Mouse (Mus musculus) testis, adult 2 months (tissue): ENCODE measurements around the gene Pitpnc1. TPM values are rescaled to one million over a fixed set of nuclear protein-coding genes. Genes with fewer than 3 reads are reported as not detected.

Experiments used
- H3K27ac ChIP-seq: fragments of 200-500 bp; 2 replicates; pipeline ENCODE4 v1.5.1; 2012; ENCODE audit warnings: low read depth, low read length; ENCODE audit not compliant: control insufficient read depth, insufficient read depth
- H3K27me3 ChIP-seq: fragments of 200-500 bp; 2 replicates; pipeline ENCODE4 v1.6.1; 2012; ENCODE audit warnings: mild to moderate bottlenecking, low read length, moderate library complexity; ENCODE audit not compliant: control insufficient read depth, insufficient read depth
- H3K36me3 ChIP-seq: fragments of 200-500 bp; 2 replicates; pipeline ENCODE4 v1.6.1; 2012; ENCODE audit warnings: mild to moderate bottlenecking, low read length; ENCODE audit not compliant: control insufficient read depth, insufficient read depth
- H3K4me1 ChIP-seq: fragments of 200-500 bp; 2 replicates; pipeline ENCODE4 v1.6.1; 2012; ENCODE audit warnings: low read length; ENCODE audit not compliant: control insufficient read depth, insufficient read depth
- H3K4me3 ChIP-seq: fragments of 200-500 bp; 2 replicates; pipeline ENCODE4 v1.5.1; 2012; ENCODE audit warnings: low read depth, mild to moderate bottlenecking, low read length, moderate library complexity, mixed read lengths; ENCODE audit not compliant: control insufficient read depth
- CTCF ChIP-seq: fragments of 200-500 bp; IDR thresholded peaks from 2 replicates; pipeline ENCODE4 v1.5.1; 2012; ENCODE audit warnings: low read depth, mild to moderate bottlenecking, inconsistent platforms, low read length, moderate library complexity; ENCODE audit not compliant: control insufficient read depth, insufficient read depth, insufficient replicate concordance
- POLR2A ChIP-seq: fragments of 200-500 bp; IDR thresholded peaks from 2 replicates; pipeline ENCODE4 v1.6.1; 2012; ENCODE audit warnings: low read depth, mild to moderate bottlenecking, inconsistent platforms, low read length, moderate library complexity; ENCODE audit not compliant: control insufficient read depth
- polyA plus RNA-seq: library from polyadenylated mRNA; depleted of rRNA; stranded (reverse); fragments of >200 nt; gene quantifications from 2 replicates; pipeline ENCODE4 v1.2.3, GENCODE M21; 2012

Gene Pitpnc1
- polyA plus RNA-seq, 1 experiment = 1.5 TPM

GRCm38 (mm10) chr11:107223169-107223561 is 247.3 kb downstream of the Pitpnc1 start:
- Histone ChIP-seq H3K27ac (no peak overlapping the region), H3K27me3 (no peaks in the 10 kb centered on the region)

GRCm38 (mm10) chr11:107222531-107223168 is 247.8 kb downstream of the Pitpnc1 start:
- Histone ChIP-seq H3K4me3 (no peak overlapping the region), H3K4me1 (no peaks in the 10 kb centered on the region), H3K27me3 (no peaks in the 10 kb centered on the region), H3K27ac (no peak overlapping the region), H3K36me3 (no peaks in the 10 kb centered on the region)
- TF ChIP-seq CTCF (no peak), POLR2A (no peak)

More at GRCm38 (mm10) chr11:107223169-107223561, 247.3 kb downstream of the Pitpnc1 start:
- no peak for TF ChIP-seq POLR2A
- TF ChIP-seq CTCF = no peak
- Histone ChIP-seq H3K4me1 (no peaks in the 10 kb centered on the region), H3K4me3 (no peak overlapping the region), H3K36me3 (no peaks in the 10 kb centered on the region)

- no peak overlapping the region for H3K4me3 ChIP-seq
- no peak overlapping the region for H3K27ac ChIP-seq
- H3K4me1 ChIP-seq = no peaks in the 10 kb centered on the region
- H3K27me3 ChIP-seq = no peaks in the 10 kb centered on the region
- H3K36me3 ChIP-seq = no peaks in the 10 kb centered on the region
- no peak for TF ChIP-seq POLR2A
Measured at GRCm38 (mm10) chr11:107215111-107215510, 255.4 kb downstream of the Pitpnc1 start.

GRCm38 (mm10) chr11:107213745-107214144 is 256.8 kb downstream of the Pitpnc1 start:
- Histone ChIP-seq H3K4me3 (no peak overlapping the region), H3K27ac (no peak overlapping the region), H3K36me3 (no peaks in the 10 kb centered on the region), H3K27me3 (no peaks in the 10 kb centered on the region), H3K4me1 (no peaks in the 10 kb centered on the region)
- TF ChIP-seq CTCF = no peak
- TF ChIP-seq POLR2A = no peak

GRCm38 (mm10) chr11:107209818-107210217 is 260.7 kb downstream of the Pitpnc1 start:
- no peak overlapping the region for H3K4me3 ChIP-seq
- TF ChIP-seq POLR2A (no peak), CTCF (no peak)
- no peaks in the 10 kb centered on the region for H3K36me3 ChIP-seq
- H3K4me1 ChIP-seq = no peaks in the 10 kb centered on the region
- H3K27ac ChIP-seq = no peak overlapping the region
- no peaks in the 10 kb centered on the region for H3K27me3 ChIP-seq

GRCm38 (mm10) chr11:107201773-107202172 is 268.7 kb downstream of the Pitpnc1 start:
- Histone ChIP-seq H3K4me1 (no peaks in the 10 kb centered on the region), H3K27ac (no peak overlapping the region), H3K36me3 (no peaks in the 10 kb centered on the region), H3K27me3 (no peaks in the 10 kb centered on the region), H3K4me3 (no peak overlapping the region)
- TF ChIP-seq POLR2A (no peak), CTCF (no peak)

GRCm38 (mm10) chr11:107199281-107199680 is 271.2 kb downstream of the Pitpnc1 start:
- no peak overlapping the region for H3K27ac ChIP-seq
- H3K4me1 ChIP-seq = no peaks in the 10 kb centered on the region
- TF ChIP-seq POLR2A = no peak
- no peak for TF ChIP-seq CTCF
- H3K36me3 ChIP-seq = no peaks in the 10 kb centered on the region
- H3K4me3 ChIP-seq = no peak overlapping the region
- no peaks in the 10 kb centered on the region for H3K27me3 ChIP-seq

GRCm38 (mm10) chr11:107195334-107195733 is 275.2 kb downstream of the Pitpnc1 start:
- Histone ChIP-seq H3K4me3 (no peak overlapping the region), H3K27me3 (no peaks in the 10 kb centered on the region), H3K36me3 (no peaks in the 10 kb centered on the region), H3K27ac (no peak overlapping the region), H3K4me1 (no peaks in the 10 kb centered on the region)
- TF ChIP-seq CTCF = no peak
- TF ChIP-seq POLR2A = no peak
